Mouse (Mus musculus): ENCODE data around the gene Tomm40.

Tomm40 gene

DNA sequence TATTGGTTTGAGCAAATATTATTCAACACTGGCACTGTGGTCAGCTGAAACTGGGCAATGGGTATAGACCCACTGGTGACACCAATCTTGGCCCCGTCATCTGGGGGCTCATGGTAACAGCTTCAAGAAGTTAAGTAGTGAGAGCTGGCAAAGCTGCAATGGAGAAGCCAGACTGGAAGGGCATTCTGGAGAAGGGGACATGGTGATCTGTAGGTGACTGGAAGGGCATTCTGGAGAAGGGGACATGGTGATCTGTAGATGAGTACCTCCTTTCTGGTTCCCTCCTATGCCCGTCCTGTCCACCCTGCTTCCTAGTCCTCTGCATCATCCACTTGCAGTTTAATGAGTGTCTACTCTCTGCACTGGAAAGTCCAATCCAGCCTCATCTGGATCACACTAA is 26.6 kb downstream of the Tomm40 start:
- TF ChIP-seq GATA4 (IDR thresholded peaks at IDR 0.05; ENCODE audit: insufficient replicate concordance, low read length), result no peak

DNA sequence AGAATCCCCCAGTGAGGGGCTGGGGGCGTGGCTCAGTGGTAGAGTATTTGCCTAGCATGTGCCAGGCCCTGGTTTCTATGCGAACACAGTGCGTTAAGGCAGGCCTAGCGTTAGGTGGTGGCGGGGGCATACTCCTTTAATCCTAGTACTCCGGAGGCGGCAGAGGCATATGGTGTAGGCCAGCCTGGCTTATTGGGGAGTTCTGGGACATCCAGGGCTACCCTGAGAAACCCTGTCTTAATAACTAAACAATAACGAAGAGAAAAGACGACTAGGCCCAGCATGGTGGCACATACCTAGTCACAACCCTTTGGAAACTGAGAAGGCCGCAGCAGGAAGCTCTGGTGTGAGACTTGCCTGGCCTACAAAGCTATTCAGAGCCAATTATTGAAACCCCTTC is 27.1 kb downstream of the Tomm40 start:
- TF ChIP-seq GATA4 (IDR thresholded peaks at IDR 0.05; ENCODE audit: insufficient replicate concordance, low read length), result no peak

DNA sequence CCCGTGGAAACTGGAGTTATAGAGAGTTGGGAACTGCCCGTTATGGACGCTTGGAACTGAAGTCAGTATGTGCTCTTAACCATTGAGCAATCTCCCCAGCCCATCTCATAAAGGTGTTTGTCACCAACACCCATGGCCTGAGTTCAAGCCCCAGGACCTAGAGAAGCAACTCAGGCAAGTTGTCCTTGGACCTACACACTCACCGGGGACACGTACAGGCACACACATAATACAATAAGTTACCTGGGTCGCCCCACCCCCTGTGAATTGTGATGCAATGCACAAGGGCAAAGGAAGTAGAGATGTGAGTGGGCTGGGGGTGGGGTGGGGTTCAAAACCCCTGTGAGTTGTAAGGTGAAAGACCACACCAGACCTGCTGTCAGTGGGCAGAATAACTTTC is 28.7 kb downstream of the Tomm40 start:
- no peak for TF ChIP-seq GATA4 (IDR thresholded peaks at IDR 0.05; ENCODE audit: insufficient replicate concordance, low read length)

DNA sequence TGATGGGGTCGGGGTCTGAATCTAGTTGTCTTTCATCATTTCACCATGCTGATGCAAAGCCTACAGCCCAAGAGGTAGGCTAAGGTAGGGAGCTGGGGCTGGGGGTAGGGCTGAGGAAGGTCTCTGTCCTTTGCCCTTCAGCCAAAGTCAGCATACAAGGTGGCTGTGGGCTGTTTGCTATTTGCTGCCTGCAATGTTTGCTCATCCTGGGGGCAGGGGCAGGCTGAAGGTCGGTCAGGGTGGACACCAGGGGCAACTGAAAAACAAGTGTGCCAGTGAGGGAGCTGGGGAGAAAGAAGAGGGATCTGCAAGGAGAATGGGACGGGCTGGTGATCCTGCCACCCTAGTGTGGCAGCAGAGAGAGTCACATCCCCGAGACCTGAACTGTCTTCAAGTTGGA is 29.9 kb downstream of the Tomm40 start:
- no peak for TF ChIP-seq GATA4 (IDR thresholded peaks at IDR 0.05; ENCODE audit: insufficient replicate concordance, low read length)

DNA sequence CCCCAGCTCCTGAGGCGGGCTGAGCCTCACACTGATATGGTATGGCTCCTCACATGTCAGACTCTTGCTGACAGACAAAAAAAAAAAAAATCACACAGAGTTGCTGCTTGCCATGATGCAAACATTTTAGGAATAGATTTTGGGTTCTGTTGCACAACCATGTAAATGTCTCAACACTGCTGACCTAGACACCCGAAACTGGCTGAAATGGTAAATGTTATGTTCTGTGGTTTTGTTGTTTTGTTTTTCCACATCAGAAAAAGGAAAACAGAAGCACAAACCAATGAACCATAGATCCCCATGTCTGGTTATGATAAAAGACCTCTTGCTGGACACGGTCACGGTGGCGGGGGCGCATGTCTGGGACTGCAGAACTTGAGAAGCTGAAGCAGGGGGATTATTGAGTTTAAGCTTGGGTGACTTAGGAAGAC is 31.5 kb downstream of the Tomm40 start:
- no peak for TF ChIP-seq GATA4 (IDR thresholded peaks at IDR 0.05; ENCODE audit: insufficient replicate concordance, low read length)

DNA sequence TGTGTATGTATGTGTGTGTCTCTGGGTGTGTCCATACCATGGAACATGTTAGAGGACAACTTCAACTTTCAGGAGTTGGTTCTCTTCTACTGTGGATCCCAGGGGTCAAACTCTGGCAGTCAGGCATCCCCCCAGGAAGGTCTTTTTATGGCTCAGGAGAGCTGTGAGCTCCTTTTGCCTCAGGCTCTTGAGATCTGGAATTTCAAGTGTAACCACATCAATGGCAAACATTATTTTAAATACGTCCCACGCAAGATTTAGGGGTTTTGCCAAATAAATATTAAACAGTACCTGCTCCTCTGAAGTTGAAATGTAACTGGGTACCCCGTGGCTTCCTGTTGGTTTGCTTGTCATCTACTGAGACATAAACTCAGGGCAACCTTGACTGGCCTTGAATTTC is 32.3 kb downstream of the Tomm40 start:
- TF ChIP-seq GATA4 (IDR thresholded peaks at IDR 0.05; ENCODE audit: insufficient replicate concordance, low read length), result no peak

DNA sequence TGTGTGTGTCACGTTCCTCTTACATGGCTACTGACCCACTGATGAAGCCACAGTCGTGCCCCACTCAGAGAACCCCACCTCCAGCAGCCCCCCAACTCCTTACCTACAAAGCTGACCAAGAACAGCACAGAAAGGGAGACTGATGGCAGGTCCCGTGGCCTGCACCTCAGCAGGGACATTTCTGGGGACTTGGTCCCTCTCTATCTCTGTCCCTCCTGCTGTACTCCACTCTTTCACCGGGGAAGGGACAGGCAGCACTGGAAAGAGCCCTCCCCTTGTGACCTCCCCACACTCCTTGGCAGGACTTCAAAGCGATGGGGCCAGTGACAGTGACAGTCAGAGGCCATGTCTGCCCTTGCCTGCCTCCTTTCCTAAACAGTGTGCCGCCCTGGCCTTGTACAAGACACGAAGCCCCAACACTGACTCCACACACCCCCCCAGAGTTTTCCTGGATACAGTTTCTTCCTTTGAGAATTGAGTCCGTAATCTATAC is 34.0 kb downstream of the Tomm40 start, which contains the start of the genes Gm44805 and Apoc4:
Gene Gm44805, minus strand, starts transcription at position 222 of the 493 bp plus-strand sequence.
Gene Apoc4, minus strand, starts transcription at position 278 of the 493 bp plus-strand sequence.
- peak; percentile 18; the same call in 1 of the 2 replicates for TF ChIP-seq GATA4 (IDR thresholded peaks at IDR 0.05; ENCODE audit: insufficient replicate concordance, low read length)

DNA sequence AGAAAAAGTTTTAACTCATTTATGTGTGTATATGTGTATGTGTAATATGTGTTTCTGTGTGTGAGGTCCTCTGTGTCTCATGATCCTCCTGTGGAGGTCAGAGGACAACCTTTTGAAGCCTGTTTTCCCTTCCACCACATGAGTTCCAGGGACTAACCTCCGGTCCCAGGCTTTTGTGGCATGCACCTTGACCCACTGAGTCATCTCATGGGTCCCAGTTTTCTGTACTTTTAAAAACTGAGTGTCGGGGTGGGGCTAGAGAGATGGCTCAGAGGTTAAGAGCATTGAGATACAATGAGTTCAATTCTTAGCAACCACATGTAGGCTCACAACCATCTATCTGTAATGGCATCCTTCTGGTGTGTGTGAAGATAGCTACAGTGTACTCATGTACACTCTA is 34.5 kb downstream of the Tomm40 start:
- no peak for TF ChIP-seq GATA4 (IDR thresholded peaks at IDR 0.05; ENCODE audit: insufficient replicate concordance, low read length)

DNA sequence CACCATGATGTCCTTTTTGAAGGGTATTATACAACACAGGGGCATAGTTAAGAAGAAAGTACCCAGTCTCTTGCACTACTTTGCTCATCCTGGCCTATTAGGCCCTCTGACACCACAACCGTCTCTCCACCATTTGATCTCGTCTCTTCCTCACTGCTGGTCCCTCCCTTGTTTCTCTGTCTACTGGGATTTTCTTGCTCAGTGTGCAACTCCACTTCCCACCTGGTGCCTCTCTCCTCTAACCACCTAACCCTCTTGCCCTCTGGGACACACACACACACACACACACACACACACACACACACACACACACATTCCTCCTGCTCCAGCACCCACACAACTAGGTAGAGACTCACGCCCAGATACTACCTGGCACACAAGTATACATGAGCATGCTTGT is 36.3 kb downstream of the Tomm40 start:
- no peak for TF ChIP-seq GATA4 (IDR thresholded peaks at IDR 0.05; ENCODE audit: insufficient replicate concordance, low read length)

DNA sequence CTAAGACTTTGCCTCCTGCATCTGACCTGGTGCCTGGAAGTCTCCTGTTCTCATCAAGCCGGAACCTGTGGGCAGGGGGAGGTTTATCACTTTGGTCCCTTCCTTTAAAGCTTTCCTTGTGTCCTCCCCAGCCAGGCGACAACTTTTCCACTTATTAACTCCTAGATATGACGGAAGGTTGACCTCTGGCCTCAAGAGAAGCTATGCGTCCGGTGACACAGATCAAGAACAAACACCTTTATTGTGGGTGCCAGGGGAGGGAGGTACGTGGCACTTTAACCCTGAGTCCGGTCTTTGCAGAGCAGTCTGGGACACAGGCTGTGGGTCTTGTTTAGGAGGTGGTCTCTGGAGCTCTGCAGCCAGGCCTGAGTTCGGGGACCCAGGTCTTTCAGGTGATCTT is 37.4 kb downstream of the Tomm40 start, which contains the start of gene Apoc2:
Gene Apoc2, minus strand, starts transcription at position 70 of the 400 bp plus-strand sequence.
- TF ChIP-seq GATA4 (IDR thresholded peaks at IDR 0.05; ENCODE audit: insufficient replicate concordance, low read length), result no peak

DNA sequence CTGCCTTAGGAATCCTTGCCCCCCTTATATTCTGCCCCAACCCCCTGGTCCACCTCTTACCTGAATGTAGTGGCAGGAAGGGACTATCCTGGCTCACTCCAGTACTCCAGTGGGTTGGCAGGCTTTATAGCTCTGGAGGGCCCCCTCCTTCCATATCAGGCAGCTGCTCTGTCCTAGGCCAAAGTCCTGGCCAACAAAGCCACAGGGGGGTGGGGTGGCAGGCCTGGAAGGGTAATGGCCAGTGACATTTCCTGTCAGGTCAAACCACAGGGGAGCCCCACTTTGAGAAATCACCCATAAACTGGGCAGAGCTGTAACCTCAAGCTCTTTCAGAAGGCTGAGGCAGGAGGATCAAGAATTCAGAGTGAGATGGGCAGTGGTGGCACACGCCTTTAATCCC is 38.6 kb downstream of the Tomm40 start:
- TF ChIP-seq GATA4 (IDR thresholded peaks at IDR 0.05; ENCODE audit: insufficient replicate concordance, low read length), result no peak; the same call in 1 of the 2 replicates

DNA sequence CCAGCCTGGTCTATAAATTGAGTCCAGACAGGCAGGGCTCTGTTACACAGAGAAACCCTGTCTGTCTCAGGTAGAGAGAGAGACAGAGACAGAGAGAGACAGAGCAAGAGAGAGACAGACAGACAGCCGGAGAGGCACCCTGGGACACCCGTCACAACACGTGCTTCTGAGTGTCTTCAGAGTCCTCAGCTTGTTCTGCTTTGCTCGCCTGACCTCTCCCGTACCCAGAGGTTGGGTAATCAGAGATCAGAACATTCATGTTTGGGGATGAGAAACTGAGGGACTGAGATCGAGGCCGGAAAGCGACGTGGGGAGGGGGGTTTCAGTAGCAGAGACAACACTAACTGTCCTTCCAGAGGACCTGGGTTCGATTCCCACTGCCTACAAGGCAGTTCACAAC is 39.4 kb downstream of the Tomm40 start:
- TF ChIP-seq GATA4 (IDR thresholded peaks at IDR 0.05; ENCODE audit: insufficient replicate concordance, low read length), result no peak

DNA sequence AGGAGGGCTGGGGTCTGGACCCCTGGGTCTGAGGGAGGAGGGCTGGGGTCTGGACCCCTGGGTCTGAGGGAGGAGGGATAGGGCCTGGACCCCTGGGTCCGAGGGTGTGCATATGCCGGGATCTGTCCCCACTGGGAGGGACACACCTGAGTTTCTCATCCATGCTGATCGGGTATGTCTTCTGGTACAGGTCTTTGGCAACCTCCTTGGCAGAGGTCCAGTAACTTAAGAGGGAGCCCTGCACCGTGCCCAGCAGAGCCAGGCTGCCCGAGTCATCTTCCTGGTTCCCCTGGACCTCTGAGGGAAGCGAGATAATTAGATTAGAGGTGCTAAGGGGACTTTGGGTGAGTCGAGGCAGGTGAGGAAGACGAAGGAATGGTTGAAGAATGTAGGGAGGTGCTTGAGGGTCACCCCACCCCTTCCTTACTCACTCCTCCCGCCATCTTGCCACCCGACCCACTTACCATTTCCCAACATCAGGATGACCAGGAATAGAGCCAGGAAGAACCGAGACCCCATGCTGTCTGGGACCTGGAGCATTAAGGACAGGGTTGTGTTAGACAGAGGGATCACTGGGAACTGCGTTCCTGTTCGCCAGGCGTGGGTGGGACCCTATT is 42.0 kb downstream of the Tomm40 start:
- TF ChIP-seq GATA4 (IDR thresholded peaks at IDR 0.05; ENCODE audit: insufficient replicate concordance, low read length), result no peak

DNA sequence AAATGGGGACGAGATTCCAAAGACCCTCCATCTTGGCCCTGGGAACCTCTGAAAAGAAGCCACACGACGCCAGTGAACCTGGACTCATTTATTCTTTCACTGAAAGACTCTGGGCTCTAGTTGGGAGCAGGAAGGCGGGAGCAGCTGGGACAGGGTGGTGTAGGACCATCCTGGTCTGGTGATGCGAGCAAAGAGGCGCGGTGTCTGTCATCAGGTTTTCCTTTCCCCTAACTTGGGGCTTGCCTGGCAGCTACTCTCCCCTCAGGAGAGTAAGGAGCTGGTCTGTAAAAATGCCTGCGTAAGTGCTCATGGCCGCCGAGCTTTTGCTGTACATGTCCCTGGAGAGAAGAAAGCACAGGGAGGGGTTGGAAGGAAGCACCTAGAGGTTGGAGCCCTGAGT is 43.7 kb downstream of the Tomm40 start:
- TF ChIP-seq GATA4 (IDR thresholded peaks at IDR 0.05; ENCODE audit: insufficient replicate concordance, low read length), result no peak

DNA sequence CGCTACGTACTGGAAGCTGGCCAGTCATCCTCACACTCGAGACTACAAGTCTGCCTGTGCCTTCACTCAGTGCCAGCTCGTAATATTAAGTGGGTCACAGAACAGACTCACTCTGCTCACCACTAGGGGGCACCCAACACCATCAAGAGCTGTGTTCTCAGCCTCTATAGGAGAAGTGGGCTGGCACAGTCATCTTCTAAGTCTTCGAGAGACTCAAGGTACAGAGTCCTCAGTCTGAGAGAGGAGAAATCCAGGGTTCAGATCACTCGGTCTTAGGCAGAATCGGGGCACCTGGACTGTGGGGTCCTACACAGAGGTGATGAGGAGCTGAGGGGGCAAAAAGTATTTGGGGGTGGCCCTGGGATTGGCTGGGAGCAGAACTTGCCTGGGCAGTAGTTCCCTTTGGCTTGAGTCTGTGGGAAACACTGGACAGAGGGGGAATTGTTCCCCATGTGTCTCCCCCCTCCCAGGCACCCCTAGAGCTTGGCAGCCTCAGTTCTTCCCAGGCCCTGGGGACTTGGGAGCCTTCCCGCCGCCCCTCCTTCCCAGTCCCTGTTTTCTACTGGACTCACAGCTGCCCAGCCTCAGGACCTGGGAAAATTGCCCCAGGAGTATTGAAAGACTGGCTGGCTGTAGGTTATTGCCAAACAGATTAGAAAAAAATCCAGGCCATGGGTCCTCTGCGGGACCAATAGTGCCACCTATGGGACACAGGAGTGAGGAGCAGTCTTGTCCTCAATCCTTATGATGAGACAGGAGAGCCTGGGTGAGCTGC is 46.1 kb downstream of the Tomm40 start:
- no peak for TF ChIP-seq GATA4 (IDR thresholded peaks at IDR 0.05; ENCODE audit: insufficient replicate concordance, low read length)

DNA sequence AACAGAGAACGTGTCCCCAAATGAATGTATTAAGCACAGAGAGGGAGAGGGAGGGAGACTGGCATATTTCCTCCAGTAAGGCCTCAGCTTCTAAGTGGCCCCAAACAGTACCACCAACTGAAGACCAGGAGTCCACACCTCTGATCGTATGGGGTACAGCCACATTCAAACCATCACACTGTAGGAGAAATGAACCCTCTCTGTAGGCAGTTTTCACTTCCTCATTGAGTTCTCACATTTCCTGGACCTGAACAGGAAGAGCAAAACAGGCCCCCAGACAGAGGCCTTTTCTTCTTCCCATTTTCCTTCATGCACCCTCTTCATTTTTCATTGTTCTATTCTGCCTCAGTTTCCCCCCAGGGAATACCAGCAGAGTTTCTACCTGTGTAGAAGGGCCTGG is 47.8 kb downstream of the Tomm40 start:
- no peak for TF ChIP-seq GATA4 (IDR thresholded peaks at IDR 0.05; ENCODE audit: insufficient replicate concordance, low read length)
